Mouse (Mus musculus) limb, embryonic 14.5 days (tissue): ENCODE results near the gene Flywch1. TPM values are rescaled to one million over a fixed set of nuclear protein-coding genes. Genes with fewer than 3 reads are reported as not detected.
A peak's percentile ranks its signal among the peaks of the same experiment; 100 is the strongest.

Source experiments
- ATAC-seq: fragments of 200-750 bp; cut with Nextera tagmentation; 2 replicates; pipeline ENCODE4 v1.8.0; 2017; ENCODE audit warnings: low read depth, moderate number of reproducible peaks, moderate TSS enrichment; ENCODE audit not compliant: low FRiP score
- DNase-seq: peaks from one replicate; pipeline ENCODE4 v3.0.0-alpha.2; 2015; ENCODE audit warnings: low spot score
- H3K27ac ChIP-seq: fragments of 300-500 bp; sonication (generic); replicated peaks from 2 replicates; pipeline ENCODE4 v1.5.1; 2014; ENCODE audit warnings: low read depth, mild to moderate bottlenecking, low read length, moderate library complexity, mixed read lengths
- H3K27me3 ChIP-seq: fragments of 300-500 bp; sonication (generic); 2 replicates; pipeline ENCODE4 v1.6.1; 2014; ENCODE audit warnings: low read length, mixed read lengths; ENCODE audit not compliant: control insufficient read depth, insufficient read depth
- H3K36me3 ChIP-seq: fragments of 300-500 bp; sonication (generic); 2 replicates; pipeline ENCODE4 v1.6.1; 2014; ENCODE audit warnings: mild to moderate bottlenecking, low read length, moderate library complexity, mixed read lengths; ENCODE audit not compliant: control insufficient read depth, insufficient read depth
- H3K4me1 ChIP-seq: fragments of 300-500 bp; sonication (generic); 2 replicates; pipeline ENCODE4 v1.6.1; 2014; ENCODE audit warnings: antibody characterized with exemption, low read length, mixed read lengths; ENCODE audit not compliant: control insufficient read depth, insufficient read depth
- H3K4me2 ChIP-seq: fragments of 300-500 bp; sonication (generic); replicated peaks from 2 replicates; pipeline ENCODE4 v1.6.1; 2014; ENCODE audit warnings: low read depth, mild to moderate bottlenecking, low read length, moderate library complexity; ENCODE audit not compliant: severe bottlenecking
- H3K4me3 ChIP-seq: fragments of 300-500 bp; sonication (generic); replicated peaks from 2 replicates; pipeline ENCODE4 v1.5.1; 2014; ENCODE audit warnings: low read length
- H3K9ac ChIP-seq: fragments of 300-500 bp; sonication (generic); 2 replicates; pipeline ENCODE4 v1.6.1; 2014; ENCODE audit warnings: mild to moderate bottlenecking, low read depth, low read length, moderate library complexity; ENCODE audit not compliant: severe bottlenecking
- H3K9me3 ChIP-seq: fragments of 300-500 bp; sonication (generic); 2 replicates; pipeline ENCODE4 v1.6.1; 2016; ENCODE audit warnings: low read length; ENCODE audit not compliant: control insufficient read depth
- POLR2A ChIP-seq: fragments of 200-500 bp; IDR thresholded peaks from 2 replicates; pipeline ENCODE4 v1.8.0; 2012; ENCODE audit warnings: inconsistent platforms, mild to moderate bottlenecking, moderate library complexity, borderline replicate concordance; ENCODE audit not compliant: insufficient read depth, insufficient read length; ENCODE audit errors: extremely low read depth
- WGBS: fragments of 180-500 bp; shearing (Covaris S2); extraction: QIAGEN DNeasy Blood & Tissue Kit; methylation state at CpG from one replicate; pipeline ENCODE4 v1.1.7; 2014; 5-methylcytosine and 5-hydroxymethylcytosine counted together
- polyA plus RNA-seq, 2 experiments: library from polyadenylated mRNA; depleted of rRNA in 1 of 2; stranded (reverse) in 1 of 2; unstranded in 1 of 2; fragments of >200 nt; fragmentation: Nextera tagmentation in 1 of 2; extraction: Ambion mirVana in 1 of 2; gene quantifications; 2 replicates each; pipeline versions ENCODE4 v1.2.1 to v1.2.3; 2012 to 2014

The Flywch1 gene
- polyA plus RNA-seq, 2 experiments: 47.1 to 66.2 TPM

GRCm38 (mm10) chr17:23722376-23723125, 48.9 kb downstream of the Flywch1 start, which contains the start of gene 1520401A03Rik:
Gene 1520401A03Rik (minus strand): TSS chr17:23722783.
- Histone ChIP-seq H3K36me3 (no peaks in the 10 kb centered on the region), H3K4me2 (no peak within 1 kb of the TSS), H3K4me3 (no peak within 1 kb of the TSS), H3K27me3 (no peaks in the 10 kb centered on the region), H3K9ac (no peak within 1 kb of the TSS), H3K4me1 (peaks cover 6% of the 10 kb centered on the region; the same call in 1 of the 2 replicates), H3K9me3 (no peaks in the 10 kb centered on the region), H3K27ac (0 out of 2 replicates have a peak within 1 kb of the TSS, but pooled peaks have one; percentile 19)
- TF ChIP-seq POLR2A: no peak
- 52% methylated on average over 7 of the region's 7 CpGs for WGBS
- no peak for DNase-seq
- peak; percentile 23; the same call in 1 of the 2 replicates for ATAC-seq

GRCm38 (mm10) chr17:23721886-23722285, 49.5 kb downstream of the Flywch1 start:
- 96% methylated on average over 2 of the region's 2 CpGs for WGBS
- TF ChIP-seq POLR2A: no peak
- Histone ChIP-seq H3K4me2 (no peak overlapping the region), H3K9ac (no peak overlapping the region), H3K9me3 (no peaks in the 10 kb centered on the region), H3K27ac (no peak overlapping the region), H3K4me3 (no peak overlapping the region), H3K4me1 (peaks cover 6% of the 10 kb centered on the region; the same call in 1 of the 2 replicates), H3K27me3 (no peaks in the 10 kb centered on the region), H3K36me3 (no peaks in the 10 kb centered on the region)
- ATAC-seq (no peak), DNase-seq (no peak)

GRCm38 (mm10) chr17:23719455-23719854, 51.9 kb downstream of the Flywch1 start:
- Histone ChIP-seq H3K36me3 (no peaks in the 10 kb centered on the region), H3K27me3 (no peaks in the 10 kb centered on the region), H3K9ac (no peak overlapping the region), H3K4me2 (no peak overlapping the region), H3K27ac (no peak overlapping the region), H3K9me3 (no peaks in the 10 kb centered on the region), H3K4me3 (no peak overlapping the region), H3K4me1 (no peaks in the 10 kb centered on the region)
- ATAC-seq: no peak
- no peak for DNase-seq
- TF ChIP-seq POLR2A: no peak
- 25% methylated on average over 1 of the region's 1 CpGs for WGBS

- no peak for ATAC-seq
These were observed 54.4 kb downstream of the Flywch1 start for GRCm38 (mm10) chr17:23717003-23717402.

GRCm38 (mm10) chr17:23706212-23706611, 65.2 kb downstream of the Flywch1 start:
- Histone ChIP-seq H3K9me3 (no peaks in the 10 kb centered on the region), H3K36me3 (no peaks in the 10 kb centered on the region), H3K4me1 (no peaks in the 10 kb centered on the region), H3K27me3 (no peaks in the 10 kb centered on the region), H3K4me3 (no peak overlapping the region), H3K4me2 (no peak overlapping the region), H3K27ac (no peak overlapping the region), H3K9ac (no peak overlapping the region)
- no peak for TF ChIP-seq POLR2A
- DNase-seq (peak; percentile 72), ATAC-seq (no peak)
- 6% methylated on average over 3 of the region's 3 CpGs for WGBS

More at GRCm38 (mm10) chr17:23717003-23717402, 54.4 kb downstream of the Flywch1 start:
- Histone ChIP-seq H3K9ac (no peak overlapping the region), H3K4me2 (no peak overlapping the region), H3K9me3 (no peaks in the 10 kb centered on the region), H3K36me3 (no peaks in the 10 kb centered on the region), H3K27ac (no peak overlapping the region), H3K4me1 (no peaks in the 10 kb centered on the region), H3K27me3 (no peaks in the 10 kb centered on the region), H3K4me3 (no peak overlapping the region)
- 63% methylated on average over 2 of the region's 2 CpGs for WGBS
- no peak for TF ChIP-seq POLR2A
- no peak for DNase-seq
